Mouse (Mus musculus) midbrain, embryonic 13.5 days (tissue): ENCODE data around the gene Mlycd. TPM values are rescaled to one million over a fixed set of nuclear protein-coding genes. Genes with fewer than 3 reads are reported as not detected.

Experiments
- ATAC-seq: fragments of 200-750 bp; cut with Nextera tagmentation; 2 replicates; pipeline ENCODE4 v1.8.0; 2017; ENCODE audit warnings: mild to moderate bottlenecking, moderate TSS enrichment, moderate library complexity
- H3K27ac ChIP-seq: fragments of 300-500 bp; sonication (generic); 2 replicates; pipeline ENCODE4 v1.5.1; 2015; ENCODE audit warnings: inconsistent platforms, mild to moderate bottlenecking, moderate library complexity
- H3K27me3 ChIP-seq: fragments of 300-500 bp; sonication (generic); 2 replicates; pipeline ENCODE4 v1.6.1; 2015; ENCODE audit warnings: mild to moderate bottlenecking, inconsistent platforms
- H3K36me3 ChIP-seq: fragments of 300-500 bp; sonication (generic); 2 replicates; pipeline ENCODE4 v1.6.1; 2015; ENCODE audit warnings: mild to moderate bottlenecking, inconsistent platforms
- H3K4me1 ChIP-seq: fragments of 300-500 bp; sonication (generic); replicated peaks from 2 replicates; pipeline ENCODE4 v1.6.1; 2015; ENCODE audit warnings: inconsistent platforms
- H3K4me2 ChIP-seq: fragments of 300-500 bp; sonication (generic); replicated peaks from 2 replicates; pipeline ENCODE4 v1.6.1; 2015; ENCODE audit warnings: moderate library complexity, mild to moderate bottlenecking, inconsistent platforms
- H3K4me3 ChIP-seq: fragments of 300-500 bp; sonication (generic); replicated peaks from 2 replicates; pipeline ENCODE4 v1.5.1; 2015; ENCODE audit warnings: mild to moderate bottlenecking, inconsistent platforms
- H3K9ac ChIP-seq: fragments of 300-500 bp; sonication (generic); replicated peaks from 2 replicates; pipeline ENCODE4 v1.6.1; 2015; ENCODE audit warnings: mild to moderate bottlenecking, inconsistent platforms
- H3K9me3 ChIP-seq: fragments of 300-500 bp; sonication (generic); 2 replicates; pipeline ENCODE4 v1.6.1; 2016; ENCODE audit warnings: mild to moderate bottlenecking, inconsistent platforms
- WGBS: fragments of 180-500 bp; shearing (Covaris S2); methylation state at CpG from one replicate; pipeline ENCODE4 v1.1.7; 2015; 5-methylcytosine and 5-hydroxymethylcytosine counted together
- polyA plus RNA-seq: library from polyadenylated mRNA; unstranded; fragments of >200 nt; fragmentation: Nextera tagmentation; extraction: Ambion mirVana; gene quantifications from 2 replicates; pipeline ENCODE4 v1.2.1, GENCODE M21; 2015

The Mlycd gene
- polyA plus RNA-seq, 1 experiment from 2014 or later = 13.8 TPM

- ATAC-seq = peak; percentile 6
- Histone ChIP-seq H3K9me3 (no peaks in the 10 kb centered on the region), H3K4me2 (peak overlapping the region; percentile 83), H3K36me3 (no peaks in the 10 kb centered on the region), H3K9ac (peak overlapping the region; percentile 77), H3K27me3 (peaks cover 34% of the 10 kb centered on the region), H3K4me3 (peak overlapping the region; percentile 60), H3K4me1 (peaks cover 21% of the 10 kb centered on the region), H3K27ac (no peak overlapping the region)
- WGBS = 1% methylated on average over 17 of the region's 17 CpGs
Observed at GRCm38 (mm10) chr8:119447781-119448170, 53.1 kb downstream of the Mlycd start.

GRCm38 (mm10) chr8:119449627-119450026, 54.9 kb downstream of the Mlycd start:
- Histone ChIP-seq H3K4me2 (peak overlapping the region; percentile 83; the same call in 1 of the 2 replicates), H3K27ac (no peak overlapping the region), H3K9ac (peak overlapping the region; percentile 14), H3K9me3 (no peaks in the 10 kb centered on the region), H3K36me3 (0 out of 2 replicates have a peak, but pooled peaks cover 3% of the 10 kb centered on the region), H3K4me1 (peaks cover 21% of the 10 kb centered on the region), H3K27me3 (peaks cover 32% of the 10 kb centered on the region), H3K4me3 (no peak overlapping the region)
- 79% methylated on average over 12 of the region's 12 CpGs for WGBS
- no peak for ATAC-seq

- Histone ChIP-seq H3K4me1 (peaks cover 19% of the 10 kb centered on the region), H3K4me2 (no peak overlapping the region), H3K27ac (no peak overlapping the region), H3K4me3 (no peak overlapping the region), H3K9ac (no peak overlapping the region), H3K9me3 (no peaks in the 10 kb centered on the region), H3K27me3 (peaks cover 21% of the 10 kb centered on the region), H3K36me3 (0 out of 2 replicates have a peak, but pooled peaks cover 3% of the 10 kb centered on the region)
- 93% methylated on average over 4 of the region's 4 CpGs for WGBS
- ATAC-seq = no peak
Observed at GRCm38 (mm10) chr8:119451131-119451530, 56.5 kb downstream of the Mlycd start.

- peaks cover 21% of the 10 kb centered on the region for H3K27me3 ChIP-seq
- no peak overlapping the region for H3K9ac ChIP-seq
- H3K9me3 ChIP-seq = no peaks in the 10 kb centered on the region
- no peak for ATAC-seq
- H3K36me3 ChIP-seq = 0 out of 2 replicates have a peak, but pooled peaks cover 3% of the 10 kb centered on the region
- H3K4me2 ChIP-seq = no peak overlapping the region
- WGBS = 88% methylated on average over 5 of the region's 5 CpGs
- H3K27ac ChIP-seq = no peak overlapping the region
- no peak overlapping the region for H3K4me3 ChIP-seq
- H3K4me1 ChIP-seq = peaks cover 9% of the 10 kb centered on the region; the same call in 1 of the 2 replicates
Observed at GRCm38 (mm10) chr8:119452919-119453318, 58.2 kb downstream of the Mlycd start.

DNA sequence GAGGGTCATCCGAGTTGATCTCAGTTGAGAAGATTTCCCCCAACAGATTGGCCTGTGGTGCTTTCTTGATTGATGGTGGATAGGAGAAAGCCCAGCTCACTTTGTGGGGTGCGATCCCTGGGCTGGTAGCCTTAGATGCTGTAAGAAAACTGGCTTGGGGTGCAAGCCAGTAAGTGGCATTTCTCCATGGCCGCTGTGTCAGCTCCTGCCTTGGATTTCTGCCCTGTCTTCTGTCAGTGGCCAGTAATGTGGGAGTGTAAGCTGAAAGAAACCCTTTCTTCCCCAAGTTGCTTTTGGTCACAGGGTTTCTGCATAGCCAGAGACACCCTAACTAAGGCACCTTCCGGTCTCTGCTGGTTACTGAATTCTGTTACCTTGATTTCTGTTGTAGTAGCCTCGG, 61.4 kb downstream of the Mlycd start:
- H3K9ac ChIP-seq = no peak overlapping the region
- peaks cover 16% of the 10 kb centered on the region for H3K4me1 ChIP-seq
- H3K27ac ChIP-seq = no peak overlapping the region
- no peak overlapping the region for H3K4me3 ChIP-seq
- 91% methylated on average over 5 of the region's 5 CpGs for WGBS
- H3K36me3 ChIP-seq = 0 out of 2 replicates have a peak, but pooled peaks cover 3% of the 10 kb centered on the region
- no peak for ATAC-seq
- no peak overlapping the region for H3K4me2 ChIP-seq
- H3K27me3 ChIP-seq = no peaks in the 10 kb centered on the region
- H3K9me3 ChIP-seq = no peaks in the 10 kb centered on the region

- Histone ChIP-seq H3K36me3 (no peaks in the 10 kb centered on the region), H3K27me3 (peaks cover 2% of the 10 kb centered on the region; the same call in 1 of the 2 replicates), H3K4me1 (peaks cover 39% of the 10 kb centered on the region), H3K27ac (peak overlapping the region; percentile 70), H3K4me2 (peak overlapping the region; percentile 25), H3K9me3 (no peaks in the 10 kb centered on the region), H3K4me3 (no peak overlapping the region), H3K9ac (0 out of 2 replicates have a peak overlapping the region, but pooled peaks have one; percentile 19)
- peak; percentile 66 for ATAC-seq
- 25% methylated on average over 16 of the region's 16 CpGs for WGBS
Observed at GRCm38 (mm10) chr8:119459724-119460123, 65.0 kb downstream of the Mlycd start.

Other genes starting within 250 kb of the Mlycd start
- 582 and 588 TPM in 2 replicates for gene Hsbp1, start 50.4 kb upstream of the Mlycd start, polyA plus RNA-seq
- 0.10 and 0.28 TPM in 2 replicates for gene Osgin1, start 39.2 kb downstream of the Mlycd start, polyA plus RNA-seq
- 34.9 and 37.6 TPM in 2 replicates for gene Necab2, start 51.8 kb downstream of the Mlycd start, polyA plus RNA-seq
- gene Slc38a8, start 106.8 kb downstream of the Mlycd start, polyA plus RNA-seq = not detected in 2 replicates
- 67.7 and 70.4 TPM in 2 replicates for gene Mbtps1, start 163.9 kb downstream of the Mlycd start, polyA plus RNA-seq
- 153 and 157 TPM in 2 replicates for gene Hsdl1, start 180.3 kb downstream of the Mlycd start, polyA plus RNA-seq
- gene Dnaaf1, start 180.4 kb downstream of the Mlycd start, polyA plus RNA-seq = 0.12 and 0.15 TPM in 2 replicates
- 14.9 and 15.1 TPM in 2 replicates for gene Taf1c, start 210.3 kb downstream of the Mlycd start, polyA plus RNA-seq
- not detected in 2 replicates for gene Adad2, start 217.9 kb downstream of the Mlycd start, polyA plus RNA-seq
- 0.08 and 0.47 TPM in 2 replicates for gene Kcng4, start 240.8 kb downstream of the Mlycd start, polyA plus RNA-seq